Mouse (Mus musculus): Measurements from ENCODE around the gene Rwdd2b. TPM values are rescaled to one million over a fixed set of nuclear protein-coding genes. Genes with fewer than 3 reads are reported as not detected.
A peak's percentile ranks its signal among the peaks of the same experiment; 100 is the strongest.

Rwdd2b gene
- polyA plus RNA-seq, 1 experiment: 9.2 TPM

DNA sequence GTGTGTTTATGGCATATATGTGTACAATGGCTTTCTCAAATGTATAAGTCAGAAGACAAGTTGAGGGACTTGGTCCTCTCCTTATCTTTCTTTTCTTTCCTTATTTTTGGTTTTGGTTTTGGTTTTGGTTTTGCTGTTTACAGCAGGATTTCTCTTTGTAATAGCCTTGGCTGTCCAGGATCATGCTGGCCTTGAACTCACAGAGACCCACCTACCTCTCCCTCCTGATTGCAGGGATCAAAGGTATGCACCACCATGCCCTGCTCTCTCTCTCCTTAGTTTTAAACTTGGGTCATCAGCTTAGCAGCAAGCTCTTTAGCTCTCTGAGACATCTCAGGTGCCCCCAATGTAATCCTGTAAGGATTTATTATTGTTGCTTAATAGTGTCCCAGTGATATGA lies 4.7 kb upstream of the Rwdd2b start:
- no peak overlapping the region for H3K4me3 ChIP-seq (ENCODE audit: insufficient read depth, low read length)
- H3K27ac ChIP-seq (ENCODE audit: insufficient read depth, low read length): no peak overlapping the region
- no peaks in the 10 kb centered on the region for H3K4me1 ChIP-seq (ENCODE audit: control insufficient read depth, insufficient read depth, low read length)
- TF ChIP-seq CTCF (IDR thresholded peaks at IDR 0.05; ENCODE audit: borderline replicate concordance, insufficient read depth, low read length) (no peak), POLR2A (IDR thresholded peaks at IDR 0.05; ENCODE audit: low read depth, low read length) (no peak)

GRCm38 (mm10) chr16:87444071-87444470 lies 3.7 kb upstream of the Rwdd2b start:
- no peak for TF ChIP-seq POLR2A (IDR thresholded peaks at IDR 0.05; ENCODE audit: low read depth, low read length)
- no peak for TF ChIP-seq CTCF (IDR thresholded peaks at IDR 0.05; ENCODE audit: borderline replicate concordance, insufficient read depth, low read length)
- Histone ChIP-seq H3K4me1 (ENCODE audit: control insufficient read depth, insufficient read depth, low read length) (no peaks in the 10 kb centered on the region), H3K4me3 (ENCODE audit: insufficient read depth, low read length) (no peak overlapping the region), H3K27ac (ENCODE audit: insufficient read depth, low read length) (no peak overlapping the region)

- TF ChIP-seq CTCF (IDR thresholded peaks at IDR 0.05; ENCODE audit: borderline replicate concordance, insufficient read depth, low read length): no peak
- no peak for TF ChIP-seq POLR2A (IDR thresholded peaks at IDR 0.05; ENCODE audit: low read depth, low read length)
- H3K4me1 ChIP-seq (ENCODE audit: control insufficient read depth, insufficient read depth, low read length): no peaks in the 10 kb centered on the region
- H3K27ac ChIP-seq (ENCODE audit: insufficient read depth, low read length): no peak overlapping the region
- H3K4me3 ChIP-seq (ENCODE audit: insufficient read depth, low read length): no peak overlapping the region
These were observed 2.9 kb upstream of the Rwdd2b start for GRCm38 (mm10) chr16:87443245-87443644.

DNA sequence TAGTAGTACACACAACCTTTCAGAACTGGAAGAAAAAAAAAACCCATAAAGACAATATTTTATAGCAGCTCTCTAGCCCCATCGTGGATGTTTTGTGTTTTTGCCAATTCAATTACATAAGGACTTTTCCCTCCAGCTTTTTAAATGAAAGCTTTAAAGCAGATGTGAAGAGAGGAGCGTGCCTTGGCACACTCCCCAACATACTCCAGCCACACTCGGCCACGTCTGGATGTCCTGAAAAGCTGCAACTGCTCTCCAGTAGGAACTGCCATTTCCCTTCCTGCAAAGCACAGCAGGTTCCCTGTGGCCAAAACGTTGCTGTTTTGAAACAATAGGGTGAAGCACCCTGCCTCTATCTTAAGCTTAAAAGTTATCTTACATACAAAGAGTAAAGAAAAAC lies 1.9 kb upstream of the Rwdd2b start:
- TF ChIP-seq POLR2A (IDR thresholded peaks at IDR 0.05; ENCODE audit: low read depth, low read length) (no peak), CTCF (IDR thresholded peaks at IDR 0.05; ENCODE audit: borderline replicate concordance, insufficient read depth, low read length) (no peak)
- Histone ChIP-seq H3K4me1 (ENCODE audit: control insufficient read depth, insufficient read depth, low read length) (no peaks in the 10 kb centered on the region), H3K27ac (ENCODE audit: insufficient read depth, low read length) (no peak overlapping the region), H3K4me3 (ENCODE audit: insufficient read depth, low read length) (no peak overlapping the region)

DNA sequence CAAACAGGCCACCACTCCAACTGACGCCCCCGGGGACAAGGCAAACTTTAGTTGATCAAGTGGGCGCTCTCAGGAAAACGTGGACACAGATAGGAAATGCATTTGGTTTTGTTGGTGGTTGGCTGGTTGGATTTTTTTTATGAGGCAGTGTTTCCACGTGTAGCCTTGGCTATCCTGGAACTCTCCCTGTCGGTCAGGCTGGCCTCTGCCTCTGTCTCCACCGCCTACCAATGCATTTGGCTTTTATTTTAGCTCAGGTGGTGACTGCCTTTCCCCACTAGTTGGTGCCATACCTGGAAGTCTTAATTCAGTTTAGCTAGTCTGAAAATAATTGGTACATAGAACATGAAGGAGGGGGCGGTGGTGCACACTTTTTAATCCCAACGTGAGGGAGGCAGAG lies 716 bp upstream of the Rwdd2b start:
- no peaks in the 10 kb centered on the region for H3K4me1 ChIP-seq (ENCODE audit: control insufficient read depth, insufficient read depth, low read length)
- TF ChIP-seq POLR2A (IDR thresholded peaks at IDR 0.05; ENCODE audit: low read depth, low read length) (no peak), CTCF (IDR thresholded peaks at IDR 0.05; ENCODE audit: borderline replicate concordance, insufficient read depth, low read length) (no peak)
- H3K4me3 ChIP-seq (ENCODE audit: insufficient read depth, low read length): peak overlapping the region; percentile 91
- no peak overlapping the region for H3K27ac ChIP-seq (ENCODE audit: insufficient read depth, low read length)

DNA sequence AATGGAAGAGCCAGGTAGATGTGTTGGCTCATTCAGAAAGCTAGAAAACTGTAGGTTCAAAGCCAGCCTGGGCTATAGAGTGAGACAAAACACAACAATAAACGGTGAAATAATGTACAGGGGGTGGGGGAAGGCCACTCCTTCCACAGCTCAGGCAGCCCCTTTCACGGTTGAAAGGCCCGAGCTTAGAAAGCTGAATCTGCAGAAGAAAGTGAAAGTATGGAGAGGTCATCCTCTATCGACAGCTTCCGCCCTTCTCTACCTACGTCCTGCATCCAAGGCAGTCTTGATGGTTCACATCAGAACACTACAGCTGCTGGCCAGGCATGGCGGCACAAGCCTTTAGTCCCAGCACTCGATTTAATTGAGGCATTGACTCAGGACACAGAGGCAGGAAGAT lies 1.7 kb downstream of the Rwdd2b start:
- no peak for TF ChIP-seq POLR2A (IDR thresholded peaks at IDR 0.05; ENCODE audit: low read depth, low read length)
- TF ChIP-seq CTCF (IDR thresholded peaks at IDR 0.05; ENCODE audit: borderline replicate concordance, insufficient read depth, low read length): no peak
- Histone ChIP-seq H3K27ac (ENCODE audit: insufficient read depth, low read length) (no peak overlapping the region), H3K4me3 (ENCODE audit: insufficient read depth, low read length) (no peak overlapping the region), H3K4me1 (ENCODE audit: control insufficient read depth, insufficient read depth, low read length) (no peaks in the 10 kb centered on the region)

DNA sequence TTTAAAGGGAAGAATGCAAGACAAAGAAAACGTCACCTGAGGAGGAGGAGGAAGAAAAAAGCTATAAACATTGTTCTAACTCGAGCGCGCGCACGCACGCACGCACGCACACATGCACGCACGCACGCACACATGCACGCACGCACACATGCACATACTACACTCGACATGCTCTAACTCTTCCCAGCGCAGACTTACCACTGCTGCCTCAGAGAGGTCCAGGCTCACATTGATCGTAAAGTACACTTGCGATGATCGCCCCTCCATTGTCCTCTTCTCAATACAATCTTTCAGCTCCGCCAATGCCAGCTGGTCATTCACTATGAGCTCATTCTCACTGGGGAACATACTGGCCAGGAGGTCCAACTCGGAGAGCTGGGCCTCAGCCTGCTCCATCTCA lies 3.3 kb downstream of the Rwdd2b start:
- TF ChIP-seq CTCF (IDR thresholded peaks at IDR 0.05; ENCODE audit: borderline replicate concordance, insufficient read depth, low read length) (no peak), POLR2A (IDR thresholded peaks at IDR 0.05; ENCODE audit: low read depth, low read length) (no peak)
- H3K4me1 ChIP-seq (ENCODE audit: control insufficient read depth, insufficient read depth, low read length): no peaks in the 10 kb centered on the region
- H3K27ac ChIP-seq (ENCODE audit: insufficient read depth, low read length): no peak overlapping the region
- no peak overlapping the region for H3K4me3 ChIP-seq (ENCODE audit: insufficient read depth, low read length)

DNA sequence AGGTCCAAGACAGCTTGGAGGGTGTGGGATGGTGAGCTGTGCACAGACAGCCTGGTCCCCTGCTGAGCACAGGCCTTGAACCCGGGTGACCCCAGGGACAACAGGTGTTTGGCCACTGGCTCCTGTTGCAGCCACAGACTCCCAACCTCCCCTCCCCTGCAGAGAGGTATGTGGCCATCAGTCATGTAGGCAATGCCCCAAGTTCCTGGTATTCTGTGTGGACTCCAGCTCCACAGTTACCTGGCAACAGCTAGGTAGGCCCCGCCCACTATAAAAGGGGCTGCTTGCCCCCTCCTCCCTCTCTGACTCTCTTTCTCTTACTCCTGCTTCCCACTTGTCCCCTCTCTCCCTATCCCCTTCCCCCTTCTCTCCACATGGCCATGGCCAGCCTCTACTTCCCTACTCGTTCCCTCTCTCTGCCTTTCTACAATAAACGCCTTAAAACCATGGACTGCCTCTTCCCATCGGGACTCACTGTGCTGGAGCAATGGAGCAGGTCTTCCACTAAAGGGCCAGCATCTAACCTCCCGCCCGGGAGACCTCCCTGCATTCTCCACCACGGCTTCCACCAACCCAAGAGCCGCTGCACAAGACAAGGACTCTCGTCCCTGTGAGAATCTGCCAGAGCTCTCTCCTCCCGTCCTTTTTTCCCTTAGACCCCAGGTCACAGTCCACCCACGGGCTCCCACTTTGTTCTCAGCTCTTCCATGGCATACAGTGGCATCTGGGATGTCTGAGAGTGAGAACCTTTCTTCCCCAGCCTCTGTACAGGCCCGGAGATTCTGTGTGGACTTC lies 4.8 kb downstream of the Rwdd2b start:
- TF ChIP-seq POLR2A (IDR thresholded peaks at IDR 0.05; ENCODE audit: low read depth, low read length) (no peak), CTCF (IDR thresholded peaks at IDR 0.05; ENCODE audit: borderline replicate concordance, insufficient read depth, low read length) (no peak)
- Histone ChIP-seq H3K4me3 (ENCODE audit: insufficient read depth, low read length) (no peak overlapping the region), H3K4me1 (ENCODE audit: control insufficient read depth, insufficient read depth, low read length) (no peaks in the 10 kb centered on the region), H3K27ac (ENCODE audit: insufficient read depth, low read length) (no peak overlapping the region)

DNA sequence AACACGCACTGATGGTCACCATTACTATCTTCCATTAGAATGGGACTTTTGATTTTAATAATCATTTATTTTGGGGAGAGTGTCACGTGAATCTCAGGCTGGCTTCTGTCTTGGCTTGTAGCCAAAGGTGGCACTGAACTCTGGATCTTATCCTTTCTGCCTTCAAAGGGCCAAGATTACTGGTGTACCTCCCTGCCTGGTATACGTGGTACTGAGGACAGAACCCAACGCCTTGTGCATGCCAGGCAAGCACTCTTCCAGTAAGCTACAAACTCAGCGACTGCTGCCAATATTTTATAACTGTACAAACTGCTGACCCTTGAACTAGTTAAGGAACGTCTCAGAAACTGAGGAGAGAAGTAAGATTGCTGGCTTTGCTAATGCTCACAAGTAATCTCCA lies 5.4 kb downstream of the Rwdd2b start:
- Histone ChIP-seq H3K27ac (ENCODE audit: insufficient read depth, low read length) (no peak overlapping the region), H3K4me1 (ENCODE audit: control insufficient read depth, insufficient read depth, low read length) (no peaks in the 10 kb centered on the region), H3K4me3 (ENCODE audit: insufficient read depth, low read length) (no peak overlapping the region)
- TF ChIP-seq POLR2A (IDR thresholded peaks at IDR 0.05; ENCODE audit: low read depth, low read length): no peak

- no peak overlapping the region for H3K4me3 ChIP-seq (ENCODE audit: insufficient read depth, low read length)
- no peak overlapping the region for H3K27ac ChIP-seq (ENCODE audit: insufficient read depth, low read length)
- TF ChIP-seq CTCF (IDR thresholded peaks at IDR 0.05; ENCODE audit: borderline replicate concordance, insufficient read depth, low read length) (no peak), POLR2A (IDR thresholded peaks at IDR 0.05; ENCODE audit: low read depth, low read length) (no peak)
- no peaks in the 10 kb centered on the region for H3K4me1 ChIP-seq (ENCODE audit: control insufficient read depth, insufficient read depth, low read length)
These were observed 6.1 kb downstream of the Rwdd2b start for GRCm38 (mm10) chr16:87434266-87434665.

All from embryonic fibroblast, embryonic 13.5 days (primary cell).